Mouse (Mus musculus): ENCODE measurements around the gene Crlf1. TPM values are rescaled to one million over a fixed set of nuclear protein-coding genes. Genes with fewer than 3 reads are reported as not detected.

The Crlf1 gene
- polyA plus RNA-seq, 1 experiment from 2014 or later: 1.1 TPM

DNA sequence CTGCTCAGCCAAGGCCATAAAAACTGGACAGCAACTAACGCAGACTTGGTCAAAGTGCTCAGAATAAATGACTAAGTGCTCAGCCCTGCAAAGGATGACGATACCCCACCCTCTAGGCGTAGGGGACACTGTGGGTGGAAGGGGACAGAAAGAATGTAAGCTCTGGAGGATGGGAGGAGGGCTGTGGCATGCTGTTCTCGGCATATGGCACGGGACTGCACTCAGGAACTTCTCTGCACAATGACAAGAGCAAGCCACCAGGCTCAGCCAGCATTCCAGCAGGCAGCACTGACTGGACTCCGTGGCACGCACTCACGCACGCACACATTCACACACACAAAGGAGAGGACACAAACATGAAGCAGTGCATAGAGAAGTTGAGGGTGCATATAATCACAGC, 32.4 kb upstream of the Crlf1 start:
- WGBS: 85% methylated on average over 9 of the region's 9 CpGs
- no peak for ATAC-seq
- Histone ChIP-seq H3K4me3 (replicated peaks) (no peak overlapping the region), H3K36me3 (no peaks in the 10 kb centered on the region), H3K9ac (replicated peaks) (no peak overlapping the region), H3K4me2 (replicated peaks) (no peak overlapping the region), H3K27me3 (no peaks in the 10 kb centered on the region), H3K9me3 (no peaks in the 10 kb centered on the region), H3K27ac (no peak overlapping the region), H3K4me1 (replicated peaks) (peaks cover 6% of the 10 kb centered on the region)

GRCm38 (mm10) chr8:70461765-70462515, 31.0 kb upstream of the Crlf1 start:
- Histone ChIP-seq H3K36me3 (peaks cover 4% of the 10 kb centered on the region; the same call in 1 of the 2 replicates), H3K27me3 (no peaks in the 10 kb centered on the region), H3K9ac (replicated peaks) (no peak overlapping the region), H3K4me3 (replicated peaks) (no peak overlapping the region), H3K4me2 (replicated peaks) (no peak overlapping the region), H3K4me1 (replicated peaks) (peaks cover 6% of the 10 kb centered on the region), H3K27ac (no peak overlapping the region), H3K9me3 (no peaks in the 10 kb centered on the region)
- peak; percentile 22; the same call in 1 of the 2 replicates for ATAC-seq
- 91% methylated on average over 16 of the region's 16 CpGs for WGBS

GRCm38 (mm10) chr8:70462516-70462813, 30.5 kb upstream of the Crlf1 start:
- H3K4me3 ChIP-seq (replicated peaks): no peak overlapping the region
- no peak overlapping the region for H3K27ac ChIP-seq
- no peaks in the 10 kb centered on the region for H3K9me3 ChIP-seq
- 92% methylated on average over 8 of the region's 8 CpGs for WGBS
- no peaks in the 10 kb centered on the region for H3K27me3 ChIP-seq
- no peak for ATAC-seq
- peaks cover 6% of the 10 kb centered on the region for H3K4me1 ChIP-seq (replicated peaks)
- peaks cover 4% of the 10 kb centered on the region; the same call in 1 of the 2 replicates for H3K36me3 ChIP-seq
- no peak overlapping the region for H3K4me2 ChIP-seq (replicated peaks)
- H3K9ac ChIP-seq (replicated peaks): no peak overlapping the region

- H3K27ac ChIP-seq: no peak overlapping the region
- 72% methylated on average over 4 of the region's 4 CpGs for WGBS
- no peak for ATAC-seq
- no peak overlapping the region for H3K4me3 ChIP-seq (replicated peaks)
- H3K9me3 ChIP-seq: no peaks in the 10 kb centered on the region
- peaks cover 6% of the 10 kb centered on the region for H3K4me1 ChIP-seq (replicated peaks)
- no peaks in the 10 kb centered on the region for H3K27me3 ChIP-seq
- no peak overlapping the region for H3K4me2 ChIP-seq (replicated peaks)
- peaks cover 4% of the 10 kb centered on the region; the same call in 1 of the 2 replicates for H3K36me3 ChIP-seq
- H3K9ac ChIP-seq (replicated peaks): no peak overlapping the region; the same call in 1 of the 2 replicates
Measured at GRCm38 (mm10) chr8:70463306-70463705, 29.7 kb upstream of the Crlf1 start.

- WGBS: 92% methylated on average over 6 of the region's 6 CpGs
- no peaks in the 10 kb centered on the region for H3K27me3 ChIP-seq
- H3K9ac ChIP-seq (replicated peaks): no peak overlapping the region
- H3K4me2 ChIP-seq (replicated peaks): no peak overlapping the region
- no peak overlapping the region for H3K4me3 ChIP-seq (replicated peaks)
- peaks cover 4% of the 10 kb centered on the region; the same call in 1 of the 2 replicates for H3K36me3 ChIP-seq
- H3K4me1 ChIP-seq (replicated peaks): peaks cover 9% of the 10 kb centered on the region
- H3K9me3 ChIP-seq: no peaks in the 10 kb centered on the region
- no peak for ATAC-seq
- H3K27ac ChIP-seq: no peak overlapping the region
Measured at GRCm38 (mm10) chr8:70464162-70464561, 28.8 kb upstream of the Crlf1 start.

GRCm38 (mm10) chr8:70465701-70466100, 27.3 kb upstream of the Crlf1 start:
- Histone ChIP-seq H3K27me3 (no peaks in the 10 kb centered on the region), H3K4me3 (replicated peaks) (no peak overlapping the region), H3K27ac (no peak overlapping the region), H3K36me3 (peaks cover 4% of the 10 kb centered on the region; the same call in 1 of the 2 replicates), H3K9ac (replicated peaks) (no peak overlapping the region), H3K4me1 (replicated peaks) (peaks cover 20% of the 10 kb centered on the region), H3K4me2 (replicated peaks) (no peak overlapping the region), H3K9me3 (no peaks in the 10 kb centered on the region)
- ATAC-seq: no peak
- WGBS: 96% methylated on average over 4 of the region's 4 CpGs

- Histone ChIP-seq H3K4me1 (replicated peaks) (peaks cover 20% of the 10 kb centered on the region), H3K27me3 (no peaks in the 10 kb centered on the region), H3K9ac (replicated peaks) (no peak overlapping the region), H3K4me3 (replicated peaks) (no peak overlapping the region), H3K4me2 (replicated peaks) (no peak overlapping the region), H3K36me3 (peaks cover 4% of the 10 kb centered on the region; the same call in 1 of the 2 replicates), H3K27ac (no peak overlapping the region), H3K9me3 (no peaks in the 10 kb centered on the region)
- WGBS: 86% methylated on average over 4 of the region's 4 CpGs
- no peak for ATAC-seq
Measured at GRCm38 (mm10) chr8:70466305-70466704, 26.7 kb upstream of the Crlf1 start.

GRCm38 (mm10) chr8:70466771-70467170, 26.2 kb upstream of the Crlf1 start:
- Histone ChIP-seq H3K9me3 (no peaks in the 10 kb centered on the region), H3K27me3 (no peaks in the 10 kb centered on the region), H3K4me3 (replicated peaks) (no peak overlapping the region), H3K36me3 (peaks cover 4% of the 10 kb centered on the region; the same call in 1 of the 2 replicates), H3K27ac (no peak overlapping the region), H3K9ac (replicated peaks) (no peak overlapping the region), H3K4me1 (replicated peaks) (peaks cover 20% of the 10 kb centered on the region), H3K4me2 (replicated peaks) (no peak overlapping the region)
- ATAC-seq: no peak
- WGBS: 82% methylated on average over 11 of the region's 11 CpGs

DNA sequence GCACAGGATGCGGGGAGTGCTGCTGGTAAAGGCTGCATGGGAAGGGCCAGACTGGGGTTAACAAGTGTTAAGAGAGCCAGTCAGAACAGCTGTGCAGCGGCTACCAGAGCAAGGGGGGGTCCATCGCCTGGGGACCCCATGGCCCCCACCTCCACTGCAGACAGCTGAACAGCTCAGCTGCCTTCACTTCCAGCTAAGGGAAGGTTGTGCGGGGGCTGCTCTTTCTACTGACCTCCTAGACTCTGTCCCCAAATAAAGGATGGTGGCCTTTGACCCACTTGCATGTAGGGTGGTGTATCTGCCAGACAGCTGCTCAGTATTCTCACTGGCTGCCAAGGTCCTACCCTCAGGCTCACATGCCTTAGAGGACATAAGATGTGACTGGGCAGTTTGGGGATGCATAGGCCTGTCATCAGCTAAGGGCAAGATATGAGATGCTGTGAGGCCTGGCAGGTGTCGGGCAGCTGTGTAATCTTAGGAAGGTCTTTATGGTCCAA, 25.7 kb upstream of the Crlf1 start:
- ATAC-seq: no peak
- H3K4me1 ChIP-seq (replicated peaks): peaks cover 20% of the 10 kb centered on the region
- no peak overlapping the region for H3K9ac ChIP-seq (replicated peaks)
- H3K4me2 ChIP-seq (replicated peaks): no peak overlapping the region
- H3K27me3 ChIP-seq: no peaks in the 10 kb centered on the region
- no peak overlapping the region for H3K4me3 ChIP-seq (replicated peaks)
- 83% methylated on average over 5 of the region's 5 CpGs for WGBS
- H3K27ac ChIP-seq: no peak overlapping the region
- H3K9me3 ChIP-seq: no peaks in the 10 kb centered on the region
- H3K36me3 ChIP-seq: peaks cover 4% of the 10 kb centered on the region; the same call in 1 of the 2 replicates

DNA sequence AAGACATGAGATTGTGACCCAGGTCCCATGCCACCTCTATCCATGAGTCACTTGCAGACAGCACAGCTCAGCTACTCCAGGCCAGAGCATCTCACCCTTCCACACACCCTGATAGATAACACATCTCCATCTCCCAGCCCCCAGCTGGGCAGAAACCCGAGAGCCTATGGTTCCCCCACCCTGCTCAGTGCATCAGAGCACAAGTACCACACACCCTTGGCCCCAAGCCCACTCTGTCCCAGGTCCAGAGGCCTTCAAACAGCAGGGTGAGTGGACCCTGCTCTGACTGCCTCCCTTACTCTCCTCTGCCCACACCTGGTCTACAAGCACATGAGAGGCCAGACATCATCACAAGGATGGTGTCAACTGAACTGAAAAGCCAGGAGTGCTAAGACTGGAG, 25.1 kb upstream of the Crlf1 start:
- no peak overlapping the region for H3K4me2 ChIP-seq (replicated peaks)
- WGBS: 70% methylated on average over 1 of the region's 1 CpGs
- peaks cover 20% of the 10 kb centered on the region for H3K4me1 ChIP-seq (replicated peaks)
- H3K9me3 ChIP-seq: no peaks in the 10 kb centered on the region
- peaks cover 4% of the 10 kb centered on the region; the same call in 1 of the 2 replicates for H3K36me3 ChIP-seq
- no peak overlapping the region for H3K4me3 ChIP-seq (replicated peaks)
- H3K27me3 ChIP-seq: no peaks in the 10 kb centered on the region
- no peak for ATAC-seq
- no peak overlapping the region for H3K27ac ChIP-seq
- no peak overlapping the region for H3K9ac ChIP-seq (replicated peaks)

DNA sequence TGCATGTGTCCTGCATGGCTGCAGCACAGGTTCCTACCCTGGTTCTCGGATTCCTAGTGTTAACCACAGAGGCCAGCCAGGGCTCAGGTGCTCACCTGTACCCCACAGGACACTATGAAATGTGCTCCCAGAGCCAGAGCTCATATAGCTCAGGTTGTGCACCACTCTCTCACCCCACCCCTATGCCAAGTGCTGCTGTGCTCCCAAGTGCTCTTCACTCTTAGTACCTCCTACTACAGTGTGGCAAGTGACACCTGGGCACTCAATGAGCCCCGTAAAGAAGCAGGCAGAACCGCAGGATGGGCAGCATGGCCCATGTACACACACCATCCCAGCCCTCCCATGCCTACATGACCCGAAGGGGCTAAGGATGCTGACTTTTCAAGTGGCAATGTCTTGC, 24.2 kb upstream of the Crlf1 start:
- no peak overlapping the region for H3K4me3 ChIP-seq (replicated peaks)
- no peak overlapping the region for H3K4me2 ChIP-seq (replicated peaks)
- peaks cover 14% of the 10 kb centered on the region for H3K4me1 ChIP-seq (replicated peaks)
- 90% methylated on average over 4 of the region's 4 CpGs for WGBS
- H3K27me3 ChIP-seq: no peaks in the 10 kb centered on the region
- peaks cover 4% of the 10 kb centered on the region; the same call in 1 of the 2 replicates for H3K36me3 ChIP-seq
- no peak overlapping the region for H3K27ac ChIP-seq
- H3K9me3 ChIP-seq: no peaks in the 10 kb centered on the region
- no peak for ATAC-seq
- no peak overlapping the region for H3K9ac ChIP-seq (replicated peaks)

GRCm38 (mm10) chr8:70469295-70469916, 23.6 kb upstream of the Crlf1 start:
- peak; percentile 54; the same call in 1 of the 2 replicates for ATAC-seq
- Histone ChIP-seq H3K9me3 (no peaks in the 10 kb centered on the region), H3K27me3 (no peaks in the 10 kb centered on the region), H3K4me3 (replicated peaks) (no peak overlapping the region), H3K36me3 (peaks cover 4% of the 10 kb centered on the region; the same call in 1 of the 2 replicates), H3K9ac (replicated peaks) (no peak overlapping the region), H3K4me2 (replicated peaks) (no peak overlapping the region), H3K27ac (no peak overlapping the region), H3K4me1 (replicated peaks) (peaks cover 14% of the 10 kb centered on the region)
- 61% methylated on average over 10 of the region's 10 CpGs for WGBS
